ENCODE assay signal across 11 mouse cellular contexts in genomic region chr11:61659011-61659858, GRCm38 (mm10). TPM values are rescaled to one million over a fixed set of nuclear protein-coding genes. Genes with fewer than 3 reads are reported as not detected.
DNase-seq lines count a peak whose midpoint lies in the region; ATAC-seq and TF ChIP-seq lines count a peak whose summit lies in the region.
"Had no signal": no experiment of that assay in that cellular context is flagged by ENCODE, and none has a peak within 500 bp of the region (broad histone marks: within the 10 kb centered on the region; RNA-seq: fewer than 3 reads in every experiment).

No protein-coding gene starts in this region.

- peak overlapping the region; percentile 84 for H3K27ac ChIP-seq in CH12.LX (ENCODE audit: insufficient read depth, low read depth)
- H3K27ac ChIP-seq in heart, embryonic 16.5 days (ENCODE audit: low read length) = peak overlapping the region; percentile 40; the same call in 1 of the 2 replicates
- H3K27ac ChIP-seq: forebrain, embryonic 15.5 days had no signal

- dilution Hi-C loops in CH12.LX (cut with MboI; ENCODE audit: extremely low pct_ligation_motif_present, extremely low pct_unique_long_range_greater_than_20kb, low sequenced_read_pairs) = no loop called here

- H3K27me3 ChIP-seq in CH12.LX (replicated peaks) = no peaks in the 10 kb centered on the region
- H3K27me3 ChIP-seq in heart, embryonic 16.5 days (ENCODE audit: control insufficient read depth, insufficient read depth, low read length) = no peaks in the 10 kb centered on the region
- H3K27me3 ChIP-seq: forebrain, embryonic 15.5 days had no signal

- 74% methylated on average over 4 of the region's 4 CpGs for WGBS in heart, embryonic 16.5 days

- no peak for TF ChIP-seq RAD21 in CH12.LX (IDR thresholded peaks at IDR 0.05; ENCODE audit: low read depth, low read length)

- peak overlapping the region; percentile 100 for H3K9ac ChIP-seq in CH12.LX (ENCODE audit: insufficient read depth, low read depth)
- no peak overlapping the region for H3K9ac ChIP-seq in heart, embryonic 16.5 days (ENCODE audit: low read length)
- H3K9ac ChIP-seq: forebrain, embryonic 15.5 days had no signal

- peaks cover 84 to 98% of the 10 kb centered on the region in 2 experiments for H3K36me3 ChIP-seq in CH12.LX (replicated peaks in 1 of 2; ENCODE audit: control insufficient read depth in 1 of 2, insufficient read depth in 1 of 2, low read length in 1 of 2)
- no peaks in the 10 kb centered on the region for H3K36me3 ChIP-seq in heart, embryonic 16.5 days (ENCODE audit: control insufficient read depth, insufficient read depth)
- H3K36me3 ChIP-seq: forebrain, embryonic 15.5 days had no signal

- in situ Hi-C loops in CH12.LX (cut with MboI; ENCODE audit: low pct_ligation_motif_present, low pct_unique_long_range_greater_than_20kb, low sequenced_read_pairs) = no loop called here

- peak; percentile 39 for TF ChIP-seq POLR2A in CH12.LX (IDR thresholded peaks at IDR 0.05; ENCODE audit: low read depth, low read length)

- TF ChIP-seq EP300 in CH12.LX (IDR thresholded peaks at IDR 0.05; ENCODE audit: low read length) = peak; percentile 57

- H3K4me2 ChIP-seq in CH12.LX (ENCODE audit: insufficient read depth, low read depth, poor library complexity, severe bottlenecking) = peak overlapping the region; percentile 85
- no peak overlapping the region for H3K4me2 ChIP-seq in heart, embryonic 16.5 days (ENCODE audit: low read depth, low read length)
- H3K4me2 ChIP-seq: forebrain, embryonic 15.5 days had no signal

- DNase-seq in adrenal gland, postnatal 36 days = peak; percentile 8 to 35
- DNase-seq in adrenal gland, adult 18-20 months (ENCODE audit: low spot score in 2 of 2) = no peak
- peak; percentile 19 to 52 for DNase-seq in left cerebral cortex, postnatal 14 days (ENCODE audit: low spot score in 2 of 2)
- no peak for DNase-seq in left cerebral cortex, postnatal 36 days (ENCODE audit: low spot score in 2 of 2)
- DNase-seq in CH12.LX (ENCODE audit: extremely low read depth) = peak; percentile 54
- no peak for DNase-seq in embryo, embryonic 10 days (ENCODE audit: low spot score)
- DNase-seq in frontal cortex, postnatal 25 days (ENCODE audit: low spot score in 2 of 2) = no peak

- H3K4me3 ChIP-seq in CH12.LX (replicated peaks in 1 of 3; ENCODE audit: low read depth in 2 of 3, low read length in 2 of 3, poor library complexity in 1 of 3) = peak overlapping the region; percentile 46 to 99 (median 65)
- no peak overlapping the region for H3K4me3 ChIP-seq in heart, embryonic 16.5 days (ENCODE audit: low read length)
- H3K4me3 ChIP-seq: forebrain, embryonic 15.5 days; megakaryocyte, embryonic 14.5 days had no signal

- no peak for TF ChIP-seq CTCF in CH12.LX (conservative IDR thresholded peaks at IDR 0.05 in 1 of 2, IDR thresholded peaks at IDR 0.05 in 1 of 2; ENCODE audit: low read depth in 2 of 2, low read length in 2 of 2)

- ATAC-seq in heart, embryonic 16.5 days (replicated peaks; ENCODE audit: extremely low read depth, insufficient read depth, low FRiP score) = no peak
- ATAC-seq: forebrain, embryonic 15.5 days had no signal

- peaks cover 100% of the 10 kb centered on the region for H3K79me2 ChIP-seq in CH12.LX (replicated peaks; ENCODE audit: control insufficient read depth, extremely low read depth, insufficient read depth, poor library complexity, severe bottlenecking)

- H3K9me3 ChIP-seq in CH12.LX (replicated peaks; ENCODE audit: low read length) = no peaks in the 10 kb centered on the region
- H3K9me3 ChIP-seq in heart, embryonic 16.5 days (replicated peaks; ENCODE audit: control insufficient read depth, low read length) = no peaks in the 10 kb centered on the region
- H3K9me3 ChIP-seq: forebrain, embryonic 15.5 days; megakaryocyte, embryonic 14.5 days had no signal

- H3K4me1 ChIP-seq in CH12.LX (ENCODE audit: control insufficient read depth in 1 of 2, insufficient read depth in 2 of 2) = peaks cover 36 to 62% of the 10 kb centered on the region in 2 experiments
- peaks cover 3% of the 10 kb centered on the region for H3K4me1 ChIP-seq in heart, embryonic 16.5 days (ENCODE audit: control insufficient read depth, insufficient read depth, low read length)
- H3K4me1 ChIP-seq: forebrain, embryonic 15.5 days had no signal

- intact Hi-C loops in left cerebral cortex, postnatal 14 days (cut with DNase I) = no loop called here
- intact Hi-C loops in left cerebral cortex, postnatal 36 days (cut with DNase I) = no loop called here

TF ChIP-seq in CH12.LX, 34 proteins besides CTCF, POLR2A, EP300 and RAD21:
- TF ChIP-seq ZC3H11A (IDR thresholded peaks at IDR 0.05; ENCODE audit: low read depth, low read length) (no peak), ZMIZ1 (IDR thresholded peaks at IDR 0.05; ENCODE audit: low read depth, low read length) (peak; percentile 81), UBTF (IDR thresholded peaks at IDR 0.05; ENCODE audit: low read depth, low read length) (peak; percentile 70; the same call in 1 of the 2 replicates), TCF12 (IDR thresholded peaks at IDR 0.05; ENCODE audit: low read depth, low read length) (peak; percentile 58; the same call in 1 of the 2 replicates), HCFC1 (IDR thresholded peaks at IDR 0.05; ENCODE audit: low read depth, low read length) (no peak), BHLHE40 (IDR thresholded peaks at IDR 0.05; ENCODE audit: low read depth, low read length) (peak; percentile 22; the same call in 1 of the 2 replicates), MAZ (IDR thresholded peaks at IDR 0.05; ENCODE audit: low read depth, low read length) (peak; percentile 85; the same call in 1 of the 2 replicates), MAX (IDR thresholded peaks at IDR 0.05; ENCODE audit: low read length) (peak; percentile 33; the same call in 1 of the 2 replicates), POLR2AphosphoS2 (IDR thresholded peaks at IDR 0.05; ENCODE audit: low read depth, low read length) (peak; percentile 89), ETS1 (conservative IDR thresholded peaks at IDR 0.05; ENCODE audit: low read depth, low read length) (no peak; the same call in 1 of the 2 replicates), ZNF384 (IDR thresholded peaks at IDR 0.05; ENCODE audit: low read depth, low read length) (peak; percentile 44; the same call in 1 of the 2 replicates), SIN3A (IDR thresholded peaks at IDR 0.05; ENCODE audit: low read length) (peak; percentile 25; the same call in 1 of the 2 replicates), E2F4 (IDR thresholded peaks at IDR 0.05; ENCODE audit: insufficient replicate concordance, low read depth, low read length) (0 out of 2 replicates have a peak, but pooled peaks have one; percentile 17), IRF4 (IDR thresholded peaks at IDR 0.05; ENCODE audit: low read depth, low read length) (peak; percentile 45), CHD1 (IDR thresholded peaks at IDR 0.05; ENCODE audit: low read depth, low read length) (peak; percentile 89; the same call in 1 of the 2 replicates), SMC3 (IDR thresholded peaks at IDR 0.05; ENCODE audit: low read depth, low read length) (peak; percentile 2; the same call in 1 of the 2 replicates), CHD2 (IDR thresholded peaks at IDR 0.05; ENCODE audit: low read length) (no peak), ELF1 (IDR thresholded peaks at IDR 0.05; ENCODE audit: low read depth, low read length) (peak; percentile 40), KAT2A (IDR thresholded peaks at IDR 0.05; ENCODE audit: insufficient replicate concordance, low read length) (no peak)
TF ChIP-seq in CH12.LX: peak in this region for 14.

RNA-seq across cellular contexts. Expression of gene Grap, which starts 6.2 kb away (rescaled TPM):
- total RNA-seq in adrenal gland, postnatal 36 days (2021) = 1 to 10 TPM; 7.9 to 8.9 TPM
- total RNA-seq in adrenal gland, adult 18-20 months (2021) = 1 to 10 TPM; 7.4 to 8.2 TPM
- 1 to 10 TPM; 6.7 to 9.2 TPM for total RNA-seq in left cerebral cortex, postnatal 14 days (2021)
- total RNA-seq in left cerebral cortex, postnatal 36 days (2021) = 1 to 10 TPM; 5.2 to 5.5 TPM
- total RNA-seq in CH12.LX (2012; rRNA removed) (379 and 412 TPM in 2 replicates), CH12.LX (2014; rRNA removed) (264 and 274 TPM in 2 replicates)
- polyA plus RNA-seq in CH12.LX (2012; ENCODE audit: insufficient read length, low read depth) = 280 and 294 TPM in 2 replicates
- 13.9 and 15.7 TPM in 2 replicates for polyA plus RNA-seq in heart, embryonic 16.5 days (2015; fragmentation: Nextera tagmentation; extraction: Ambion mirVana)

RNA-seq across cellular contexts. Expression of gene Fam83g, which starts 24.7 kb away (rescaled TPM):
- total RNA-seq in adrenal gland, postnatal 36 days (2021) = 1 to 10 TPM in 1 of 2 experiments, under 1 TPM in 1; 0.93 to 1.7 TPM
- 1 to 10 TPM; 1.2 to 1.6 TPM for total RNA-seq in adrenal gland, adult 18-20 months (2021)
- under 1 TPM in 1 of 2 experiments, not detected in 1; 0.09 TPM for total RNA-seq in left cerebral cortex, postnatal 14 days (2021)
- total RNA-seq in left cerebral cortex, postnatal 36 days (2021) = under 1 TPM in 1 of 2 experiments, not detected in 1; 0.07 TPM
- 50.4 and 63.7 TPM in 2 replicates for total RNA-seq in CH12.LX (2012; rRNA removed)
- total RNA-seq in CH12.LX (2014; rRNA removed) = 17.2 and 19.2 TPM in 2 replicates
- 17.8 and 19.1 TPM in 2 replicates for polyA plus RNA-seq in CH12.LX (2012; ENCODE audit: insufficient read length, low read depth)
- 0.97 and 1.5 TPM in 2 replicates for polyA plus RNA-seq in heart, embryonic 16.5 days (2015; fragmentation: Nextera tagmentation; extraction: Ambion mirVana)
- polyA plus RNA-seq: C2C12 had no signal

Comparison
In these comparisons a context has a peak if more than half of its experiments do, and no peak if none do; other contexts are left out.
1. DNase-seq: peak in adrenal gland, postnatal 36 days (2 of 2), left cerebral cortex, postnatal 14 days (2 of 2) and CH12.LX (single experiment); none in adrenal gland, adult 18-20 months (0 of 2), left cerebral cortex, postnatal 36 days (0 of 2), embryo, embryonic 10 days (single experiment) and frontal cortex, postnatal 25 days (0 of 2).
2. RNA of gene Grap, which starts 6.2 kb away (total RNA-seq): 264 to 412 TPM in CH12.LX; 6.7 to 9.2 TPM in left cerebral cortex, postnatal 14 days, 7.9 to 8.9 TPM in adrenal gland, postnatal 36 days, 7.4 to 8.2 TPM in adrenal gland, adult 18-20 months and 5.2 to 5.5 TPM in left cerebral cortex, postnatal 36 days; every median in the first group is over 10 times any median in the second.
3. RNA of gene Fam83g, which starts 24.7 kb away (total RNA-seq): 17.2 to 63.7 TPM in CH12.LX; 0.93 to 1.7 TPM in adrenal gland, postnatal 36 days, 1.2 to 1.6 TPM in adrenal gland, adult 18-20 months, 0.09 TPM in left cerebral cortex, postnatal 14 days and 0.07 TPM in left cerebral cortex, postnatal 36 days; every median in the first group is over 4 times any median in the second.